ENCODE assay signal across 27 mouse cellular contexts in the genomic region with DNA sequence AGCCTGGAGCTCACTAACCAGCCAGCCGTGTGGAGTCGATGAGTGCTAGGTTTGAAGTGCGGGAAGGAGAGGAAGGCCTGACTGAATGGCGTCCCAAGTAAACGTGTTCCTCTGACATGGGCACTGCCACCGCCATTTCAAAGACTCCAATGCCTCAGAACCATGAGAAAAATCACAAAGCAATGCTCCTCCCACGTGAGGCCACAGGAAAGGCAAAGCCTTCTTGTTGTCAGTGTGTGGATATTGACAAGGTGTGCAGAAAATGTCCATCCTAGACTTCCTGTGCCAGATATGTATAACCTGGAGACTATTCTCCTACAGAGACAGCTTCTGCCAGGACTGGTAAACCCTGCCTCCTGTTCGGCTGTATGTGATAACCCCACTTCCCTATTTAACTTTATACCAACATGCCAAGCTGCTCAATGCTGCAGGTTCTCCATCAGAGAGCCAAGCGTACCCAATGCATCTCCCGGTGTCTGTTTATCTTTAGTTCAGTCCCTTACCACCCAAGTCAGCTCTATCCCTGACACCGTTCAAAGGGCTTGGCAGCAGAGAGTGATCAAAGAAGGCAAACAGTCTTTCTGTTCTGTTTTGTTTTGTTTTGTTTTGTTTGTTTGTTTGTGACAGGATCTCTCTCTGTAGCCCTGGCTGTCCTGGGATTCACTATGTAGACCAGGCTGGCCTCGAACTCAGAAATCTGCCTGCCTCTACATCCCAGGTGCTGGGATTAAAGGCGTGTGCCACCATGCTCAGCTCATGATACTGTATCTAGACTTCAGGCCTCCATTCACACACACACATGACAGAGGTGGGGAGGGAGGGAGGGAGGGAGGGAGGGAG.
DNase-seq lines count a peak whose midpoint lies in the region; ATAC-seq and TF ChIP-seq lines count a peak whose summit lies in the region.
"Had no signal": no experiment of that assay in that cellular context is flagged by ENCODE, and none has a peak within 500 bp of the region (broad histone marks: within the 10 kb centered on the region; RNA-seq: fewer than 3 reads in every experiment).

No protein-coding gene starts in this region.

- H3K27me3 ChIP-seq in forebrain, embryonic 16.5 days (replicated peaks; ENCODE audit: control insufficient read depth, insufficient read depth, low read length), result no peaks in the 10 kb centered on the region
- no peaks in the 10 kb centered on the region for H3K27me3 ChIP-seq in hindbrain, embryonic 14.5 days (ENCODE audit: control insufficient read depth, insufficient read depth, low read length)
- H3K27me3 ChIP-seq: limb, embryonic 15.5 days had no signal

- TF ChIP-seq POLR2A in bone marrow, adult 2 months (IDR thresholded peaks at IDR 0.05; ENCODE audit: borderline replicate concordance, control insufficient read depth, low read depth, low read length), result no peak

- H3K9me3 ChIP-seq in forebrain, embryonic 16.5 days (ENCODE audit: control insufficient read depth, low read length), result no peaks in the 10 kb centered on the region
- H3K9me3 ChIP-seq in hindbrain, embryonic 14.5 days (ENCODE audit: control insufficient read depth, low read length), result no peaks in the 10 kb centered on the region
- H3K9me3 ChIP-seq: forebrain, embryonic 10.5 days; G1E; limb, embryonic 15.5 days; midbrain, embryonic 10.5 days had no signal

- TF ChIP-seq CTCF in bone marrow, adult 2 months (IDR thresholded peaks at IDR 0.05; ENCODE audit: control insufficient read depth, insufficient read depth, low read length), result no peak

- peak; percentile 41 for DNase-seq in CD4-positive, CD25-positive, alpha-beta regulatory T cell, adult 2 months (ENCODE audit: low read depth, low spot score)
- no peak for DNase-seq in hindbrain, embryonic 14.5 days (ENCODE audit: low spot score)
- no peak for DNase-seq in cerebellum, adult 9-10 months
- DNase-seq: adrenal gland, postnatal 14 days; cerebellum, adult 9-11 months; forebrain, postnatal 0 days; gastrocnemius, postnatal 36 days; heart, postnatal 10 days; kidney, adult 18-20 months; kidney, postnatal 4 days; layer of hippocampus, adult 9-11 months; left cerebral cortex, postnatal 4 days; lung, embryonic 14.5 days had no signal

- 48% methylated on average over 13 of the region's 13 CpGs for WGBS in bone marrow, adult 2 months
- WGBS in forebrain, embryonic 16.5 days, result 90% methylated on average over 13 of the region's 13 CpGs
- WGBS in hindbrain, embryonic 14.5 days, result 90% methylated on average over 13 of the region's 13 CpGs

- H3K36me3 ChIP-seq in forebrain, embryonic 16.5 days (ENCODE audit: control insufficient read depth, insufficient read depth), result no peaks in the 10 kb centered on the region
- H3K36me3 ChIP-seq in hindbrain, embryonic 14.5 days (replicated peaks; ENCODE audit: control insufficient read depth, insufficient read depth), result no peaks in the 10 kb centered on the region
- H3K36me3 ChIP-seq: forebrain, embryonic 10.5 days; G1E; limb, embryonic 15.5 days; midbrain, embryonic 10.5 days had no signal

- ATAC-seq in CD4-positive, CD25-positive, alpha-beta regulatory T cell, adult 4 months, result no peak
- ATAC-seq in inflammation-experienced regulatory T-cells, adult 6 months, result peak; percentile 4
- ATAC-seq in neutrophil, adult 5-6 weeks (ENCODE audit: extremely low read depth, insufficient number of reproducible peaks, low FRiP score, poor library complexity, severe bottlenecking), result peak; percentile 37; the same call in 1 of the 2 replicates
- no peak for ATAC-seq in forebrain, embryonic 16.5 days
- no peak for ATAC-seq in hindbrain, embryonic 14.5 days (ENCODE audit: low FRiP score)
- ATAC-seq: midbrain, embryonic 16.5 days had no signal

- no peak overlapping the region for H3K4me2 ChIP-seq in forebrain, embryonic 16.5 days (ENCODE audit: low read length)
- no peak overlapping the region for H3K4me2 ChIP-seq in hindbrain, embryonic 14.5 days (replicated peaks)
- H3K4me2 ChIP-seq: heart, embryonic 11.5 days; limb, embryonic 15.5 days; lung, embryonic 14.5 days had no signal

- H3K4me1 ChIP-seq in bone marrow, adult 2 months (ENCODE audit: control insufficient read depth, insufficient read depth, low read length), result peaks cover 13% of the 10 kb centered on the region
- peaks cover 5% of the 10 kb centered on the region; the same call in 1 of the 2 replicates for H3K4me1 ChIP-seq in forebrain, embryonic 16.5 days (replicated peaks; ENCODE audit: control insufficient read depth, insufficient read depth, low read length)
- peaks cover 5% of the 10 kb centered on the region; the same call in 1 of the 2 replicates for H3K4me1 ChIP-seq in hindbrain, embryonic 14.5 days (replicated peaks; ENCODE audit: control insufficient read depth, insufficient read depth, low read length)

- H3K9ac ChIP-seq in forebrain, embryonic 16.5 days (replicated peaks; ENCODE audit: low read depth, low read length), result no peak overlapping the region
- H3K9ac ChIP-seq in hindbrain, embryonic 14.5 days, result no peak overlapping the region
- H3K9ac ChIP-seq: forebrain, postnatal 0 days; limb, embryonic 15.5 days; liver, embryonic 14.5 days; lung, embryonic 14.5 days had no signal

- H3K4me3 ChIP-seq in bone marrow, adult 2 months (replicated peaks; ENCODE audit: control insufficient read depth, low read depth, low read length), result no peak overlapping the region
- no peak overlapping the region for H3K4me3 ChIP-seq in forebrain, embryonic 16.5 days (replicated peaks; ENCODE audit: low read length)
- H3K4me3 ChIP-seq in hindbrain, embryonic 14.5 days (replicated peaks; ENCODE audit: low read length), result no peak overlapping the region
- H3K4me3 ChIP-seq: forebrain, embryonic 10.5 days; left cerebral cortex, adult 2 months; limb, embryonic 15.5 days; midbrain, embryonic 10.5 days; myocyte had no signal

- H3K27ac ChIP-seq in bone marrow, adult 2 months (ENCODE audit: control insufficient read depth, insufficient read depth, low read depth, low read length, poor library complexity), result peak overlapping the region; percentile 14; the same call in 1 of the 2 replicates
- H3K27ac ChIP-seq in forebrain, embryonic 16.5 days (ENCODE audit: low read length), result no peak overlapping the region
- H3K27ac ChIP-seq in hindbrain, embryonic 14.5 days, result no peak overlapping the region
- H3K27ac ChIP-seq: left cerebral cortex, adult 2 months; limb, embryonic 15.5 days; liver, embryonic 14.5 days; midbrain, embryonic 10.5 days had no signal

Comparison
In these comparisons a context has a peak if more than half of its experiments do, and no peak if none do; other contexts are left out.
1. ATAC-seq: peak in inflammation-experienced regulatory T-cells, adult 6 months (single experiment) and neutrophil, adult 5-6 weeks (single experiment); none in CD4-positive, CD25-positive, alpha-beta regulatory T cell, adult 4 months (single experiment), forebrain, embryonic 16.5 days (single experiment) and hindbrain, embryonic 14.5 days (single experiment).